Mouse (Mus musculus) heart, adult 2 months (tissue): Measurements from ENCODE around the gene Cd79b.

Experiments
- CTCF ChIP-seq: fragments of 200-600 bp; IDR thresholded peaks from 2 replicates; pipeline ENCODE4 v1.8.1; 2022; ENCODE audit warnings: antibody characterized with exemption, mild to moderate bottlenecking, moderate library complexity
- POLR2A ChIP-seq: fragments of 200-500 bp; IDR thresholded peaks from 2 replicates; pipeline ENCODE4 v1.6.1; 2011; ENCODE audit warnings: mild to moderate bottlenecking, low read depth, low read length, control low read depth; ENCODE audit not compliant: insufficient read depth

DNA sequence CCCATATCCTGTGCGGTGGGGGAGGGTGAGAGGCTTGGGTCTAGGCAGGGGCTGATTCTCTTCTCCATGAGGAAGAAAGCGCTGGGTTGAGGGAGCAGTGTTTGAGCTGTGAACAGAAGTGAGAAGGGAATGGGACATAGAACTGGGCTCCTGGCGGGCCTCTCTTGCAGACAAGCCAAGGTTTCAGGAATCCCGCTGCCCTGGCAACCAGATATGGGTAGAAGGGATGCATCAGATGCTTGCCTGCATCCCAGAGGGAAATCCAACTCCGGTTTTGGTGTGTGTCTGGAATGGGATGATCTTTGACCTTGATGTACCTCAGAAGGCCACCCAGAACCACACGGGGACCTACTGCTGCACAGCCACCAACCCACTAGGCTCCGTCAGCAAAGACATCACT lies 28.4 kb downstream of the Cd79b start:
- TF ChIP-seq CTCF (no peak), POLR2A (no peak)
